Mouse (Mus musculus): ENCODE measurements around the gene Hmgcs2.

GRCm38 (mm10) chr3:98254059-98254458 lies 26.2 kb upstream of the Hmgcs2 start:
- TF ChIP-seq POLR2A (IDR thresholded peaks at IDR 0.05; ENCODE audit: borderline replicate concordance, insufficient read depth, low read length) = no peak
- no peak for TF ChIP-seq CTCF (IDR thresholded peaks at IDR 0.05; ENCODE audit: borderline replicate concordance, insufficient read depth, low read depth, low read length)

Data from cerebellum, adult 2 months (tissue).